Mouse (Mus musculus) neural tube, embryonic 10.5 days (tissue): ENCODE results near the gene Xbp1.
"Not testable (repeated sequence)": the region's sequence is repeated elsewhere in the genome, so short reads cannot be mapped to it uniquely, and the experiment has no call there.

ENCODE experiments used
- DNase-seq: peaks from one replicate; pipeline ENCODE4 v3.0.0-alpha.2; 2017; ENCODE audit warnings: low spot score; ENCODE audit errors: extremely low spot score

Gene Xbp1

DNA sequence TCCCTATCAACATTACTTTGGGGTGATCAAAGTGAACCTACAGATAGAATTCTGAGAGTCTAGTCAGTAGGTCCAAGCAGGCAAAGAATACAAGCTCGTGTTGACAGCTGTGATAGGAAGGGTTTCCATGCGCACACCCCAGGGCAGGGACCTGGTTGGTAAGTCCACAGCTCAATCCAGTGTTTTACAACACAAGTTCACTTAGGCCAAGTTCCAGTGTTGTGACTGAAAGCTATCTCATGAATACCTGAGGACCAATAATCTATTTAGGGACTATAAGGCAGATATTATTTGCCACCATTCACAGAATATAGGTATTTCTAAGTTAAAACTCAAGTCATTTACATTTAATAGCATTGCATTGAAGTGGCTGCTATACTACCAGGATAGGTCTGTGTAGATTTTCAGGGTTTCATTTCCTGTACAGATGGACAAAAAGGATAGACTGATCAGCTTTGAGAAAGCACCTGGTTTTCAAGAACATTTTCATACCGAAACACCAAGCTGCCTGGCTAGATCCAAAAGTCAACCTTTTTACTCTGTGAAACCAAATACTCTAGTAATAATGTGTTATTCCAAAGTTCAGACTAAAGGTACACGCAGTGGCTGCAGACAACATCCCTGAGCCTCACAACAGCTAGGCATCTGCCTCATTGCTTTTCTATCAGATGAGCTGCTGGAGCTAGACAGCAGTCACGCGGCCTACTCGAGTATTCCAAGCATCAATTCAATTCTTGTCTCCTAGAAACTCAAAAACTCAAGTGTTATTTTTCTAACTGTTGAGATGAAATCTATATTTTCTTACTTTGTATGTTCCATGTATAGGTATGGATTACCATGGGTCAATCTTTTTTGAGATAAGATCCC, 6.3 kb downstream of the Xbp1 start:
- no peak for DNase-seq

DNA sequence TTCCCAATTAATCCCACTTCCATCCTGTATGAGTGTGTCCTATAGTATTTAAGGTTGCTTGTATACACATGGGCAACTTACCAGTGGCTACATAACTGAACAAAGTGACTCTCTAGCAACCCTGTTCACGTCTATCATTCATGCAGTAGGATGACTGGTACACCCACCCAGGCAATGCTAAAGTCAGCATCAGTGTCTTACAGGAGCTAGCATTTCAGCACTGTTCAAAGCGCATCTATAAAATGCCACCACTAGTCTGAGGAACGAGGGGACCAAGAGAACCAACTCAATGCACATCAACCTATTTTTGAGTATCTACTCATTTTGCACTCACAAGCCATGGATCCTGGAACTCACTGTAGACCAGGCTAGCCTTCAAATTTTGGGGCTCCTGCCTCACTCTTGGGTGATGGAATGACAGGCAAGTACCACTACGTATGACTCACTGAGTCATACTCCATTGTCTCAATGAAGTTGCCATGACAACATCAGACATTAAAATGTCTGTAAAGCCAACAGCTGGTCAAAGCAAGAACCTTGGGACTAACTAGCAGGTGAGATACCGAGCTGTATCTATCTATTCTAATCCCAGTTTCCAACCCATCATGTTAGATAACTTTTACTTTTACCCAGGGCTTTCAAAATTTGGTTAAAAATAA, 7.5 kb downstream of the Xbp1 start:
- no peak for DNase-seq

DNA sequence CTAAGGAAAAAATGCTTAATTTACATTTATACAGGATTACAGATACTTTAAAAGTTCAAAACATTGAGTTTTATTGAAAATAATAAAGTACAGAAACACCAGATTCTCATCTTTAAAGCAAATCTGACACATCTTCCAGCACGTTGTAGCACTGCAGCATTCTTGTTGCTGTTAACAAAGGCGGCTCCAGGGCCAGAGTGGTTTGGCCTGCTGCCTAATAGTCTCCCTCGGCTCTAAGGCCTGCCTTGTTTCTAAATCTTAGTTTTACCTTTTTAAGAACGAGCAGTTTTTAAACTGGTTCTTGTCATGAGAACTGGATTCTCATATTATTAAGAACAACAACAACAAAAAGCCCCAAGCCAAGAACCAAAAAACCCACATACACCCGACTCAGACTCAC, 8.4 kb downstream of the Xbp1 start:
- no peak for DNase-seq

DNA sequence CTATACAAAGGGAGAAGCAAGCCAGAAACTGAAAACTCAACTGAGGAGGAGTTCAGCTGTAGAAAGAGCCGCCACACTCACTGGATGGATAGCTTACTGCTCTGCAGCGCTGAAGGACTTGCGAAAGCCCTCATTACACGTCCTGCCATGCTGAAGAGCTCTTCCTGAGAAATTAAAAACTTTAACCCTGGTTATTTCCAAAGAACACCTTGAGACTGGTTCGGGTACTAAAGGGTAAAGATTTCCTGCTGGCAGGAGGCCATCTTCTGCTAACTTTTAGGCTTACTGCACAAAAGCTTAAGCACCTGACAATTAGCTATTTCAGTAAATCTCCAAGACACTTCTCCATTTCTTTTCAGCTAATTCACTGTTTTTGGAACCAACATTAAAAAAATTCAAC, 9.7 kb downstream of the Xbp1 start:
- no peak for DNase-seq

DNA sequence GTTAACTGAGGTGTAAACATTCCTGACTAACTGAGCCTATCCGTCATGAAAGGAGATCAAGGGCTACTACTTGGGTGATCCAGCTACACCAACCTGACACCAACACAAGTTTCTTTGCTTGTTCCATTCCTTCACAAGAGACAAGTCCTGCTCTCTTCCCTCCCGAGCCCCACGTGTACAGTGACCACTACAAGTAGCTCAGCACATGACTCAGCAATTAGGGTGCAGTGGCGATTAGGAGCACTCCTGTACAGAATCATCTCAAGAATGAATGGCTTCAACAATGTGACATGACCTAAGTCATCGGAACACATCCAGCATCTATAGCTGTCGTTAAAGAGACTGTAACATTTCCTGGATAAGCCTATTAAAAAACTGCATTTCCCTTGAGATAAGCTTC, 10.3 kb downstream of the Xbp1 start:
- DNase-seq: no peak

DNA sequence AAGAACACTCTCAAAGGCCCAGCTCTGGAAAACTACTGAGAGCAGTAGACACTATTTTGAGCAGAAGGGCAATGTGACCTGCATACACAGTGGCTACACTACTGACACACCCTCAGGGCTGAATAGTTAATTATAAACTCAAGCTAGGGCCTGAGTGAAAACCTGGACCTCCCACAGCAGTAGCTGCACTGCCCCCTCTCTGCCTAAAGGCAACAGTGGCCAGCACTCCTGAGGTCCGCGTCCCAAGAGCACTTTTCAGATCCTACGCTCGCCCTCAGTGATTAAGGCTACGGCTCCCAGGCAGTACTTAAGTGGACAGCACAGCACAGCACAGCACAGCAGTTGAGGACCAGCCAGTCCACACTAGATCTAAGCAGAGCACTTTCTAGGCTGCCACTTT, 12.6 kb downstream of the Xbp1 start:
- DNase-seq: no peak

DNA sequence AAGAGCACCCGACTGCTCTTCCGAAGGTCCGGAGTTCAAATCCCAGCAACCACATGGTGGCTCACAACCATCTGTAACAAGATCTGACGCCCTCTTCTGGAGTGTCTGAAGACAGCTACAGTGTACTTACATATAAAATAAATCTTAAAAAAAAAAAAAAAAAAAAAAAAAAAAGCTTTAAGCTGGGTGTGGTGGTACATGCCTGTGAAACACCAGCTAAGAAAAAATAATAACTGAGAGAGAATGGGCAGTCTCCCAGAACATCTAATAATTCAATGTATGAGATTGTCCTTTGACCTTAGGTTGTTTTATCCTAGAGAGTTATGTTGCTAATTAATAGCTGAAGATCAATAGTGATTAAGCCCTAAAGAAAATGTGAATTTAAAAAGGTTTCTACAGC, 17.0 kb downstream of the Xbp1 start:
- not testable (repeated sequence) for DNase-seq

DNA sequence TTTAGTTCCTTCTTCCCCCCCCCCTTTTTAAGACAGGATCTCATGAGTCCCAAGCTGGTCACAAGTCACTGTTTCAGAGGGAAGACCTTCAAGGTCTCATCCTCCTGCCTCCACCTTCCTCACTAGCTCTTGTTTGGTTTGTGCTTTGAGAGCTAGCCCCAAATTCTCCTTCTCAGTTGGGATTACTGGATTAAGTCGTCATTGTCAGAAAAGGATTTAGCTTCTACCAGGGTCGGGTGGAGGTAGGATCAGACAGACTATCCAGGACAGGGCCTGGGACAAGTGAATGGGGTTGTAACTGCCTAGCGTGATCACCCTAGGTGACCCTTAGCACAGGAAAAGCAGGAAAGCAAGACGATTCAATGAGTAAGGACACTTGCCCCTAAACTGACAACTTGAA, 19.9 kb downstream of the Xbp1 start:
- DNase-seq: no peak

DNA sequence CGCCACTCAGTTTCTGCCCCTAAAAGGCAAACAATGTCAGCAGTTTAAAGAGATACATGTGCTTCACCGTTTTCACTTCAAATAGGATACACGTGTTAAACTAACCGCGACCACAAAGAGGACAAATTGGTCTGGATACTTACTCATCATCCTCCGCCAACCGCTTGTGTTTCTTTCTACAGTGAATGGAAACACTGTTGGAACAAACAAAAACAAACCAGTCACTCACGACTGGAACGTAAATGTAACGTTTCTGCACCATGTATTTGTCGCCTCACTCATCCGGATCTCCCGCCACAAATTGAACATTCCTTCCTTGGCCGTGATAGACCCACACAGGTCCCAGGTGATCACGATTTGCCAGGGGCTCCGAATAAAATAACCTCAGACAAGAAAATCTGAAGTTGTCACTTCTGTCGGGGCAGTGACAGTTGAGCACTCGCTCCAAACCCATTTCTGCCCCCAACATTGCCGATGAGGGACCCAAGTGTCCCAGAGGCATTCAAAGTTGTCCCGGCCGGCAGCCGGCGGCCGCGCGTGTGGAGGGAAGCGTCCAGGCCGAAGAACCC, 20.9 kb downstream of the Xbp1 start:
- no peak for DNase-seq

DNA sequence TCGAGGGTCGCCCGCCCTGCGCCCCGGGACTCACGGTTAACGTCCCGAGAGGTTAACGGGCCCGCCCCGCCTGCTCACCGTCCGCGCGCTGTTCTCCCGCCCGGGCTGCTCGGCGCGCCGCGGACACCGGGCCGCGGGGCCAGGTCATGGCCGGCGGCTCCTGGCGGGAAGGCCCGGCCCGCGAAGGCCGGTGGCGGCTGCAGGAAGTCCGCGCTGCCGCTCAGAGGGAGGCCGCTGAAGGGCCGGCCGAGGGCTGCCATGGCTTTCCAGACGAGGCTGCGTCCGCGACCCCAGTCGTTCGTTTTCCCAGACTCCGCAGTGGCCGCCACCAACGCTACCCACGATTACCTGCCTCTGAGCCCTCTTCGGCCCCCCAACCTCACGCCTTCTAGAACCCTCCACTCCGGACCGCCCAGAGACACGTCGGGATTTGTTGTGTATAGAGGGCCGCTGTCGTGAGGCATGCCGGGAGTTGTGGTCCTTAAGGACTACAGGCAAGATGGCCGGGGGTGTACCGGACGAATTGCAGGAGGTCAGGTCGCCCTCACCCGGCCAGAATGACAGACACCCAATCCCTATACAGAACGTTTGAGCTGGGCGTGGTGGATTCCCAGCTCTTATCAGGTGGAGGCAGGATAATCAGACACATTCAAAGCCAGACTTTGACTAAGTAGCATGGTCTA, 21.5 kb downstream of the Xbp1 start, which contains the start of gene Ccdc117:
Gene Ccdc117, minus strand, starts transcription at position 389 of the 683 bp plus-strand sequence.
- peak; percentile 89 for DNase-seq

DNA sequence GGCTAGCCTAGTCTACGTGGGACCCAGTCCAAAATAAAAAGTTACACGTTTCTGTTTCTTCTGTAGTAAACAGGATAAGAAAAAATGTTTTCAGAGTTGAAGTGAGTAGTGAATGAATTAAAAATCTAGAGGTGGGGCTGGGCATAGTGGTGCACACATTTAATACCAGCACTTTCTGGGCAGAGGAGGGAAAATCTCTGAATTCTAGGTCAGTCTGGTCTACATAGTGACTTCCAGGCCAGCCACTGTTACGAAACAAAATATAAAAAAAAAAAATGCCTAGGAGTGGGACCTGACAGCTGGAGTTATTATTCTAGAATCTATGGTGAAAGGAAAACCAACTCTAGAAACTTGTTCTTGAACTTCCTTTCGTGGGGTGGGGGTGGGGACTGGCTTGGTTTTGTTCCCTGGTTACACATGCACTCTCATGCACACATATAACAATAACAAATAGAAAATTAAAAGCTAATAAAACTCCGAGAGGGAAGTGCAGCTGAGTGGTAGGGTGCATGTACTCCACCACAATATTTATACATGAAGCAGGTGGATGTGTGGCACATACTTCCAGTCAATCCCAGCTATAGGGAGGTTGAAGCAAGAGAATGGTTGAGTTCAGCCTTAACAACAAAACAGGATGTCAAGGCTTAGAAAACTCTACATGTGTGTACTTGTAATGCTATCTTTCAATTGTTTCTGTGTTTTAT, 22.2 kb downstream of the Xbp1 start:
- no peak for DNase-seq

DNA sequence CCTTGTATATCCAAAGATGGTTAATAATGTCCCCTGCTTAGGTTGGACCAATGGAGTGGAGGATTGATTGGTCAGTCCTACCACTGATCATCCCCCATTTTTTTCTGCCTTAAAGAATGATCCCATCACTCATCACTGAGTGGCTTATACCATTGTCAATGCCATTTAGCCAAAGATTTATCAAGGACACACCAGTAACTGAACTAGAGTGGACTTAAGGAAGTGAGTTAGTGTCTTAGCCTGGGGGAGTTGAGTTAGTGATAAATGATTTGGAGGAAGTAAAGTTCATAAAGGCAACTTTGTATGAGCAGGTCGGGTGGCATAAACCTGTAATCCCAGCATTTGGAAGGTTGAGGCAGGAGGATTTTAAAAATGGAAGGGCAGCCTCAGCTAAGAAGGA, 22.8 kb downstream of the Xbp1 start:
- DNase-seq: no peak

DNA sequence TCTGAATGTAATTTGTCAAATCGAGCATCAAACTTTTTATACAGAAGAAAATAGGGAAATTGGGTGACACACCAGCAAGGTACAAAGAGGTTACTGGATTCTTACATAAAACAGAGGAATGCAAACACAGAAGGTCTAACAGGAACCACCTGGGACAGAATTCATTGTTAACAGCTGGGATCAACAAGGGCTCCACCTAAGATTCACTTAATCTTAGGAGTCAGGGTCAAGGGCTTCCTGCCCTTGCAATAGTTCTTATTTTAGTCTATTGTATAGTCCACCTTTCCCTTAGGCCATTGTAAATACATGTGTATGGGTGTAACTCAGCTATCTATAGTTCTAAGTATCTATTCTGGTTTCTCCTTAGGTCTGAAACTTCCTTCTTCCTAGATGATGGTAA, 24.2 kb downstream of the Xbp1 start:
- DNase-seq: not testable (repeated sequence)

DNA sequence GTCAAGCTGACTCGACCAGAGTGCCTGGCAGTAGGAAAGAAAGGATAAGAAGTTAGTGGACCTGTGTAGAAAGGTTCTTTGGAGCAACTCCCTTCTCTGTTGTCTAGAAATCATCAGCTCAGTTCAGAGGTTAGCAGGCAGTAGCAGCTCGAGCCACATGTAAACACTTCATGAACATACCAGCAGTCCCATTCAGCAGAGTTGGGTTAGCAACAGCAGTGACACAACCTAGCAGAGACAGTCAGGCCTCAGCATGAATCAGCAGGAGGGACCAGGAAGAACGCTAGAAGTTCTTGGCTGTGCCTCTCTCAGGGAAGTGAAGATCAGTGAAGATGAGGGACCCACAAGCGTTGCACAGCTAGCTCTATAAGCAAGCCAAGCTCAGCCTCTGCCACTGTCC, 25.0 kb downstream of the Xbp1 start:
- no peak for DNase-seq

DNA sequence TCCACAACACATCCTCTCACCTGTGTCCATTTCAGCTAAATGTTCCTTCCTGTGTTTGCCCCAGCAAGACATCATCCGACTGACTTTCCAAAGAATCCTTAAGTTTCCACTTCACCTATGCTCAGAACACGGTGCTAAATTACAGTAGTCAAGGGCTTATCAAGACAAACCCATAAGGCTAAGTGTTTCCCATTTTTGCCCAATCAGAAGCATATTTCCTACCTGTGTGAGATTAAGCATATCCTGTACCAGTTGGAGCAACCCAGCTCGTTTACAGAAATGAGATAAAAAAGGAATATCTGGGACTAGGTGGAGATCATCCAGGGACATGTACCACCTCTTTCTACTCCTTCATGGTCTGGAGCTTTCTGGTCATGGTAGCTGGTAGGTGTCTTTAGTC, 26.2 kb downstream of the Xbp1 start:
- no peak for DNase-seq

DNA sequence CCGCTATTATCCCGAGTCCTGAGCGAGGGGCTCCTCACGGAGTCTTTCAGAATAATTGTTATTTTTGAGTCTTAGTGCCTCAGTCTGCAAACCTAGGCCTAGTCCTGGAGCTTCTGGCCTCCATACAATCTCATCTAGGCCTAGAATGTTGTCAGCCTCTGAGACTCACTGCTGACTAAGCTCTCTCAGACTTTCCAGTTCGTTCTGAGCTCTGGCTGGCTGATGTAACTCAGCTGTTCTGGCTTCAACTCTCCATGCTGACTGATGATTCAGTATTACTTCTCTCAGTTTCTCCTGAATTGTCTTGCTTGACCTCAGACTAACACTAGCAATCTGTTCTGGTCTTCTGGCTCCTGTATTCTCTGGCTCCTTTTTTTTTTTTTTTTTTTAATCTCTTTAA, 31.0 kb downstream of the Xbp1 start:
- no peak for DNase-seq

DNA sequence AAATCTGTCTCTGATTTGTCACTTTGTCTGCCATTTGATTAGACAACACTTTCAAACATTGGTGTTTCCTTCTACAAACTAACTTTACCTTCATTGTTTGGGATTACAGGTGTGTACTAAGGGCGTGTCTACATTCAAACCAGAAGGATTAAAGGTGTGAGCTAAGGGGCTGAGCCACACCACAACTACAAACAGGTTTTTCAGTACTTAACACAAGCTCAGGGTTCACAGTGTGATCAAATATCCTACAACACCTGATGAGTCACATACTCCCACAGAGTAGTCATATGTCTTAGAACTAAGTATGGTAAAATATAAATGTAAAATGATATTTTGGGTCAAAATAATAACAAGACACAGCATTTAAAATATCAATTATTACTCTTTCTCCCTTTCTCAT, 31.5 kb downstream of the Xbp1 start:
- no peak for DNase-seq

DNA sequence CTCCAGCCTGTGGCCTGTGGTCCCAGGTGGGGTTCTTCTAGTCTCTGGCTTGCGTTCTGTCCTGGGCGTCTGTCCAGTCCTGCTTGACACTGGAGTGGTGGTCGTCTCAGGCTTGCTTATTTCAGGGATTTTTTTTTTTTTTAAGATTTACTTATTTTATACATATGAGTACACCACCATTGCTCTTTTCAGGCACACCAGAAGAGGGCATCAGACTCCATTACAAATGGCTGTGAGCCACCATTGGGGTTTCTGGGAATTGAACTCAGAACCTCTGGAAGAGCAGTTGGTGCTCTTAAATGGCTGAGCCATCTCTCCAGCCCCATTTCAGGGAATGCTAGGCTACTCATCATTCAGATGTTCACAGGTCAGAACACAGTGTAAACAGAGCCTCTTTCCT, 39.8 kb downstream of the Xbp1 start:
- DNase-seq: no peak

DNA sequence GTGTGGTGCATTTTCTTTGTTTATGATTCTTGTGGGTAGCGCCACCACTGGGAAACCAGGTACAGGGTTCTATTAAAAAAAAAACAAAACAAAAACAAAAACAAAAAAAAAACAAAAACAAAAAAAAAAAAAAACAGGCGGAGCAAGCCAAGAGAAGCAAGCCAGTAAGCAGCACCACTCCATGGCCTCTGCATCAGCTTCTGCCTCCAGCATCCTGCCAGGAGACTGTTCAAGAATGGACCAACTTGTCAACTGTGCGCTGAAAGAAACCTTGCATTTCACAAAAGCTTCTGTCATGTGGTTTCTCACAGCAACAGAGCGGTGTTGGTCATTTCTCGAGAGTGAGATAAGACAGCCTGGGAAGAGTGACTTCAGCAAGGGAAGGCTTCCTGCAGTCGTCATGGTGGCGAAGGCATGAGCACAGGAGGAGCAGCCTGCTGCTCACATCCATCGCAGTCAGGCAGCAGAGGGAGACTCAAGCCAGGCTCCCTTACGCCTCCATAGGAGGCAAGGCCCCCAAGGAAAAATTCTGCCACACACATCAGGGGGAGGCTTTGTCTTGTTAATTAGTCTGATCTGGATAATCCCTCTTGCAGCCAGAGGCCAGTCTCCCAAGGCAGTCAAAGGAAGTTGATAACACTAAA, 42.3 kb downstream of the Xbp1 start:
- DNase-seq: peak; percentile 19

DNA sequence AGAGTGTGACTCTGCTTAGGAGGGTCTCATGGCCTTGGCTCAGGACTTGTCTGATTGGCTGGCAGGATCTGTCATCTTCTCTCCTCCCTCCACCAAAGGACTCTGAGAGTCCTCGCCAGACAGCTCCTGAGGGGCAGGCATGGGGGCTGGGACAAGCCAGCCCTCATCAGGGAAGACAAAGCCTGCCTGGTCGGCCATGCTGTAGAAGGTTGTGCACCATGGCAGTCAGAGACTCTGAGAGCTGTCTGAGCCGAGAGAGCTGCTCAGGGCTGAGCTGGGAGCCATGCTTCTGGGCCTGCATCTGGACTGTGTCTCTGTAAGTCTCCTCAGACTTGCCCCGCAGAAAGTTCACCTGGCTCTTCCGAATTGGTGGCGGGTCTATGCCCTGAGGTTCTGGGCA, 43.4 kb downstream of the Xbp1 start:
- DNase-seq: no peak

DNA sequence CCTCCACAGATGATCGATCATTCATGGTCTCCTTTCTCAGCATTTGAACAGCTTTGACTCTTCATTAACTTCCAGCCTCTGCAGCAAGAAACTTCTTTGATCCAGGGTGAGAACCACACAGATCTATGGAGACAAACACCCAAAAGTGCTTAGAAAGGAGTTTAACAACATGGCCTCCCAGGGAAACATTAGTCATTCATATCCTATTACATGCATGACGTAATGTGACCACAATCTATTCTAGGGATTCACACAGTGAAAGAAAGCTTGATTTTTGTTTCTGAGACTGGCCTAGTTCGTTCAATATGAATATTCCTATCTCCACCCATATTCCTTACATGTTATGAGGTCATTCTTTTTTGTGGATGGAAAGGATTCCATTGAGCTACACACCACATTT, 45.1 kb downstream of the Xbp1 start:
- no peak for DNase-seq
